ENCODE assay signal across 22 mouse cellular contexts in the genomic region with DNA sequence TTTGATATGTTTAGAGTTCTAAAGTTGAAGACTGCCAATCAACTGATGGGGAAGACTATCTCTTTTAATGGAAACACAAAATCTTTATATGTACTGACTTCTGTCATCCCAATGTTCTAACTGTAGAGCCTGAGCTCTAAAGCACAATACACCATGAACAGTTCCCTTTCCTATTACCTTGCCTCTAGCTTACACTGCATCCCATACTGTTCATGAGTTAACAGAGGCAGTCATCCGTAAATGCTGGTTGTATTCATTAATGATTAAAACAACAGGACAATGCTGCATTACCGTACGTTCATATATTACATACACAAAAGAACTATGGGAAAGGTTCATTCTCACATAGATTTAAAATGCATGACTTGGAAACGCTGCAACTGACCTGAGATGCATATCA.
A peak's percentile ranks its signal among the peaks of the same experiment; 100 is the strongest.
DNase-seq lines count a peak whose midpoint lies in the region; ATAC-seq lines count a peak whose summit lies in the region.
"Had no signal": no experiment of that assay in that cellular context is flagged by ENCODE, and none has a peak within 500 bp of the region (broad histone marks: within the 10 kb centered on the region; RNA-seq: fewer than 3 reads in every experiment).

No protein-coding gene starts in this region.

- no peak overlapping the region for H3K4me2 ChIP-seq in hindbrain, embryonic 14.5 days (replicated peaks)
- H3K4me2 ChIP-seq in hindbrain, embryonic 11.5 days (replicated peaks; ENCODE audit: low read depth, low read length) = no peak overlapping the region
- no peak overlapping the region for H3K4me2 ChIP-seq in kidney, embryonic 15.5 days
- no peak overlapping the region for H3K4me2 ChIP-seq in kidney, embryonic 16.5 days (replicated peaks; ENCODE audit: low read depth, low read length)

- no peak overlapping the region for H3K27ac ChIP-seq in hindbrain, embryonic 14.5 days
- no peak overlapping the region for H3K27ac ChIP-seq in hindbrain, embryonic 11.5 days (ENCODE audit: low read depth, low read length)
- no peak overlapping the region for H3K27ac ChIP-seq in kidney, embryonic 15.5 days
- H3K27ac ChIP-seq in kidney, embryonic 16.5 days (ENCODE audit: low read length) = no peak overlapping the region

- H3K36me3 ChIP-seq in hindbrain, embryonic 14.5 days (replicated peaks; ENCODE audit: control insufficient read depth, insufficient read depth) = no peaks in the 10 kb centered on the region
- H3K36me3 ChIP-seq in hindbrain, embryonic 11.5 days (ENCODE audit: control insufficient read depth, insufficient read depth, low read length) = no peaks in the 10 kb centered on the region
- H3K36me3 ChIP-seq in kidney, embryonic 15.5 days = no peaks in the 10 kb centered on the region
- H3K36me3 ChIP-seq in kidney, embryonic 16.5 days (ENCODE audit: insufficient read depth, low read length) = no peaks in the 10 kb centered on the region
- H3K36me3 ChIP-seq: G1E had no signal

- no peak for ATAC-seq in hindbrain, embryonic 14.5 days (ENCODE audit: low FRiP score)
- no peak for ATAC-seq in hindbrain, embryonic 11.5 days (ENCODE audit: low FRiP score)
- peak; percentile 61; the same call in 1 of the 2 replicates for ATAC-seq in kidney, embryonic 15.5 days (replicated peaks; ENCODE audit: low FRiP score)
- ATAC-seq in kidney, embryonic 16.5 days (ENCODE audit: low FRiP score, low TSS enrichment) = peak; percentile 78; the same call in 1 of the 2 replicates
- ATAC-seq: activated CD4-positive, CD25-positive, alpha-beta regulatory T cell, adult 4 months; CD4-positive, CD25-positive, alpha-beta regulatory T cell, adult 4 months; Patski had no signal

- H3K9me3 ChIP-seq in hindbrain, embryonic 14.5 days (ENCODE audit: control insufficient read depth, low read length) = no peaks in the 10 kb centered on the region
- H3K9me3 ChIP-seq in hindbrain, embryonic 11.5 days (ENCODE audit: control insufficient read depth, low read length) = no peaks in the 10 kb centered on the region
- no peaks in the 10 kb centered on the region for H3K9me3 ChIP-seq in kidney, embryonic 15.5 days (replicated peaks)
- H3K9me3 ChIP-seq in kidney, embryonic 16.5 days (ENCODE audit: low read length) = no peaks in the 10 kb centered on the region
- H3K9me3 ChIP-seq: G1E had no signal

- no peaks in the 10 kb centered on the region for H3K27me3 ChIP-seq in hindbrain, embryonic 14.5 days (ENCODE audit: control insufficient read depth, insufficient read depth, low read length)
- no peaks in the 10 kb centered on the region for H3K27me3 ChIP-seq in hindbrain, embryonic 11.5 days (ENCODE audit: control insufficient read depth, insufficient read depth, low read length)
- no peaks in the 10 kb centered on the region for H3K27me3 ChIP-seq in kidney, embryonic 15.5 days
- no peaks in the 10 kb centered on the region for H3K27me3 ChIP-seq in kidney, embryonic 16.5 days (ENCODE audit: insufficient read depth, low read length)
- H3K27me3 ChIP-seq: CH12.LX had no signal

- H3K4me1 ChIP-seq in hindbrain, embryonic 14.5 days (replicated peaks; ENCODE audit: control insufficient read depth, insufficient read depth, low read length) = no peaks in the 10 kb centered on the region
- H3K4me1 ChIP-seq in hindbrain, embryonic 11.5 days (replicated peaks; ENCODE audit: control insufficient read depth, insufficient read depth, low read length) = no peaks in the 10 kb centered on the region
- H3K4me1 ChIP-seq in kidney, embryonic 15.5 days = no peaks in the 10 kb centered on the region
- no peaks in the 10 kb centered on the region for H3K4me1 ChIP-seq in kidney, embryonic 16.5 days (ENCODE audit: insufficient read depth, low read length)

- DNase-seq in hindbrain, embryonic 14.5 days (ENCODE audit: low spot score) = peak; percentile 3
- no peak for DNase-seq in hindbrain, embryonic 11.5 days (ENCODE audit: low spot score)
- no peak for DNase-seq in kidney, postnatal 25 days
- DNase-seq in kidney, adult 18-20 months = no peak
- DNase-seq in retina, postnatal 1 day = peak; percentile 8
- DNase-seq in retina, embryonic 14.5 days (ENCODE audit: low spot score) = no peak
- DNase-seq: adrenal gland, adult 2 months; adrenal gland, adult 8-10 months; adrenal gland, postnatal 10 days; adrenal gland, postnatal 14 days; adrenal gland, postnatal 25 days; adrenal gland, postnatal 36 days; B cell, adult 2 months; cerebellum, adult 11 months; cerebellum, adult 11-12 months had no signal

- WGBS in hindbrain, embryonic 14.5 days = 71% methylated on average over 4 of the region's 4 CpGs
- WGBS in hindbrain, embryonic 11.5 days = 88% methylated on average over 4 of the region's 4 CpGs
- 64% methylated on average over 4 of the region's 4 CpGs for WGBS in kidney, embryonic 15.5 days
- 62% methylated on average over 4 of the region's 4 CpGs for WGBS in kidney, embryonic 16.5 days

- no peak overlapping the region for H3K4me3 ChIP-seq in hindbrain, embryonic 14.5 days (replicated peaks; ENCODE audit: low read length)
- H3K4me3 ChIP-seq in hindbrain, embryonic 11.5 days (ENCODE audit: low read depth, low read length) = no peak overlapping the region
- no peak overlapping the region for H3K4me3 ChIP-seq in kidney, embryonic 15.5 days (replicated peaks)
- H3K4me3 ChIP-seq in kidney, embryonic 16.5 days (ENCODE audit: low read length) = no peak overlapping the region

- no peak overlapping the region for H3K9ac ChIP-seq in hindbrain, embryonic 14.5 days
- H3K9ac ChIP-seq in hindbrain, embryonic 11.5 days (ENCODE audit: low read depth, low read length) = no peak overlapping the region
- H3K9ac ChIP-seq in kidney, embryonic 15.5 days = no peak overlapping the region
- H3K9ac ChIP-seq in kidney, embryonic 16.5 days (replicated peaks; ENCODE audit: low read length) = no peak overlapping the region

Comparison
In these comparisons a context has a peak if more than half of its experiments do, and no peak if none do; other contexts are left out.
1. DNase-seq: peak in hindbrain, embryonic 14.5 days (single experiment) and retina, postnatal 1 day (single experiment); none in hindbrain, embryonic 11.5 days (single experiment), kidney, postnatal 25 days (0 of 2), kidney, adult 18-20 months (single experiment) and retina, embryonic 14.5 days (single experiment).
2. ATAC-seq: peak in kidney, embryonic 15.5 days (single experiment) and kidney, embryonic 16.5 days (single experiment); none in hindbrain, embryonic 14.5 days (single experiment) and hindbrain, embryonic 11.5 days (single experiment).